Mouse (Mus musculus) NIH3T3 (cell line): Measurements from ENCODE around the gene Acbd3.

Experiments
- DNase-seq: peaks from one replicate; pipeline ENCODE4 v3.0.0-alpha.2; 2012; ENCODE audit warnings: low read depth

The Acbd3 gene

DNA sequence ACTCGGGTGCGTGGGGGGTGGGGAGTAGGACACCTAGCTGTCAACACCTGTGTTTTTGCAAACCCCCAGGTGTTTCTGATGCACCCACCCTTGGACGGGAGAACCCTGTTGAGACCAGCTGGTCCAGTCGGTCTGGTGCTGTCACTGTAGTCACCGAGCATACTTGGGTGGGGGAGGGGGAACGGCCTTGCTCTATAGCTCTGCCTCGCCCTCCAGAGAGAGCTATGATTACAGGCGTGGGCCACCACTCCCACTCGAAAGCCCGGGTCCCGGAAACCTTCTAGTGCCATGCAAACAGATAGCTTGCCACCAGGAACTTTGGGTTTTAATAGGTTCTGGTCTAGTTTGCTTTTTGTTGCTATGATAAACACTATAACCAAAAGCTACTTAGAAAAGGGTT is 36.3 kb downstream of the Acbd3 start:
- no peak for DNase-seq

DNA sequence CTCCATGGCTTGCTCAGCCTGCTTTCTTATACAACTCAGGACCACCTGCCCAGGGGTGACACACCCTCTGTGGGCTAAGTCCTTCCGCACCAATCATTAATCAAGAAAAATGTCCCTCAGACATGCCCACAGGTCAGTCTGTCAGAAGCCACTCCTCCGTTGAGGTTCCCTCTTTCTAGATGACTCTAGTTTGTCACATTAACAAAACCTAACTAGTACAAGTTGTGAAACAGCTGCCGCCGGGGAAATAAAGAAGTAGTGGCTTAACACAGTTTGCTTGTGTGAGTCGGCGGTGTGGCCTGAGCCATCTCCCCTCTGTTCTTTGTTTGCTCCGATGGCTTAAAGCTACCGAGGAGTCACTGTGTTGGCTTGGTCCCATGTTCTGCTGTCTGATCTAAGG is 36.8 kb downstream of the Acbd3 start:
- no peak for DNase-seq

DNA sequence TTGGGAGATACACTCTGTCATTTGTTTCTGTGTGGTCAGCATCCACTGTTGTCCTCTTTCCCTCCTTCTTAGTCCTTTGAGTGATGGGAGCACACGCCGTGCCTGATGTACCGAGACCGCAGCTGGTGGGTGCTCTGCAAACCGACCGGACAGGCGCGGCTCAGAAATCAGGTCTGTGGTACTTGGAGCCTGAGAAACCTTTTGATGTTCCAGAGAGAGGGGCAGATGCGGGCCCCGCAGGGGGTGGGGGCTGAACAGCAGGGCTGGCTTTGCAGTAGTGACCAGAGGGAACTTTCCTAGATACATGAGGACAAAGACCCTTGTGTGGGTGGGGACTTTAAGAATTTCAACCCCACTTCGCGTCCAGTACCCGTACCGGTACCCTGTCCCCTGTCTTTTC is 37.5 kb downstream of the Acbd3 start:
- no peak for DNase-seq

DNA sequence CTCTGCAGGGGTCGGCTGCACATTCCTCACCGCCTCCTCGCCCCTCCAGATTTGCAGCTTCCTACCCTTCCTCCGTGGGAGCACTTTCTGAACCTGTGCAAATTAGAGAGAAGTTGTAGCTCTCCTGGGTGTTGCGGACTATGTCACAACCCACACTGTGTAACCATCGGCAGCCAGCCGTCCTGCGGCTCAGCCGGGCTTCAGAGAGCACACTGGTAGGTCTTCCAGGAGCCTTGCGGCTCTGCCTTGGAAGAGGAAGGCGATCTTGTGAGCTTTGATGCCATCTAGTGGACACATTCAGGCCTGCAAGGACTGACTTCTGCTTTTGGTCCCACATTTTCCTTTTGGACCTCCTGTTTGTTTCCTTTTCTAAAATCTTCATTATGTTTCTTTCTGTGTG is 38.0 kb downstream of the Acbd3 start:
- DNase-seq, result peak; percentile 91

DNA sequence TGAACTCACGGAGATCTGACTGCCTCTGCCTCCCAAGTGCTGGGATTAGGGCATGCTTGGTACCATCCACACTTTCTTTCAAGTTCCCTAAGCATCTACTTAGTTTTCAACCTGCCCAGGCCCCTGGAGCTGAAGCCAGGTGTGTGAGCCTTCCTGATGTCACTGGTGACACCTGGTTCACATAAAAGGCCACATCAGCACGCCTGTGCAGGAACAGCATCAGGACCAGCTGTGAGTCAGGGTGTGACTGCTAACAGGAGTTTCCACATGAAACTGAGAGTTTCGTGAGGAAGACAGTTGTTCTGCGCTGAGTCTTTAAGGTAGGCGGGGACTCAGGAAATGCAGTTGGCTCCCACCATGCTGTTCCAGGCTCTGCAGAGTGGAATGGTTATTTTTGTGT is 39.5 kb downstream of the Acbd3 start:
- DNase-seq, result no peak

DNA sequence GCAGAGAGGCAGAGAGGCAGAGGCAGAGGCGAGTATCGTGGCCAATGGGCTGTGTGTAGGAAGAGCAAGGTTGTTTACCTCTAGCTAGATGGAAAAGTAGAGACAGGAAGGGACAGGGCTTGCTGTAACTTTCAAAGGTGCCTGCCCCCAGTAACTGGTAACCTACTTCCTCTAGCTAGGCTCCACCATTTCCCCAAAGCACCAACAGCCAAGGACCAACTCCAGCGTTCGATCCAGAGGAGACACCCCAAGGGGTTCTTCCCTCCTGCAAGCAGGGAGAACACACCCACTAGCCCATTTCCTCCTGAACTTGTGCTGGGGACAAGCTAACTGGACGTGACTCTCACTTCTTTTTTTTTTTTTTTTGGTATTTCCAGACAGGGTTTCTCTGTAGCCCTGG is 40.7 kb downstream of the Acbd3 start:
- DNase-seq, result no peak

DNA sequence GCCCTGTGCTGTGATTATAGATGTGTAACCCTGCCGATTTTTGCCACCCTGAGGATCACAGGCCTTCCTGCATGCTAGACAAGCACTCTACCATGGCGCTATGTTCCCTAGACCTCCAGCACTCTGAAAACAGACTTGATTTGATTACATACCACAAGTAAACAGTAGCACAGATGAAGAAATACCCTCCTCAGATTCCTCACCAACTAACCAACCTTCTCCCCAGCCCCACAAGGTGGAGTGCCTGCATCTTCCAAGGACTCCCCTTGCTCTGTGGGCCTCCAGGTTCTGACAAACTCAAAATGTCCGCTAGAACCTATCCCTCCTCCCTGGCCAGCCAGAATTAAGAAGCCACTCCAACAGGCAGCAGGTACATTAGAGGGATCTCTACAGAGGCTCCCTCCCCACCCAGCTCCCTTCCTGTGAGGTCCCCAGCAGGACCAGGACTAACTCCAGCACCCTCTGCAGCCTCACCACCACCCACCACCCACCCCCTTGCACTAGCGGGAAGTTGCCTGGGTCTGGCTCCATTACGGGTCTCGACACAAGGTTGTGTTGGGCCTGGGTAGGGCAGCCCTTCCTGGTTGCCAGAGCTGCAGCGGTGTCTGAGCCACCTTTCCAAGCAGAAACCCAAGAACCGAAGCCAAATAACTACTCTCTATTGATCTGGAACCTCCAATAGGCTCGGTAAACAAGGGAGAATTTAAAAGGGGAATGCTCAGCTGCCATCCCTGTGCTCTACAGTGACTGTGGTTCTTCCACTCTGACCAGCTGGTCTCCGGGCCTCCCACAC is 41.9 kb downstream of the Acbd3 start:
- no peak for DNase-seq

DNA sequence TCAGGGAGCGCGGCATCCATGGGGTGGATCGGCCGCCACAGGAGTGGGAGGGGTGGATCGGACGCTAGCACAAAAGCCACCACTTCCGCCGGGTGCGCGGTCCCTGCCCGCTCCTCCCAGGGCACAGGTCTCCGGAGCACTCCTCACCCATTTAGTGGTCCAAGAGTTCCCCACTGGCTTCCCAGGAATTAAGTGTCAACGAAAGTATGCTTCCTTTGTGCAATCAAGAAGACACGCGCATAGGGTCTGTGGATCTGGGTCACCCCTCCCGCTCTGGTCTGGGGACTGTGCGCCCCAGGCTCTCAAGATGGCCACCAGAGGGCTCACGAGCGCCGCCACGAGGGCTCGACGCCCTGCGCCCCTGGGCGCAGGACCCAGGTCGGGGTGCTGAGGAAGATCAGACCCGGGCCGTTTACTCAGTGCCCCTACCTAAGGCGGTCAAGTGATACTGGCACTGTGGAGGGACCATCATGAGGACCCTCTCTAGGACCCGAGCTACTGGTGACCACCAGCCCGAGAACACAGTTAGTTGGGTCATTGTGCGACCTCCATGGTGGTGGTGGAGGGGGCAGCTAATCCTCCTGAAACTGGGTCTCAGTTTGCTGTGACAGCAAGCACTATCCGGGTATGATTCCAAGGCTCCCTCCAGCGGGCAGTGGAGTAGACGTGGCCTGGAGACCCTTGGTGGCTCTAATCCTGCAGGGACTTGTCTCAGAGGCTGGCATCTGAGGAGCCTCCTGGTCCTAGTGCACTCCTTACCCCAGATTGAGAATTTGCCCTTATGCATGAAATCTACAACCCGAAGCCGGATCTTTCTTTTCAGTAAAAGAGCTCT is 42.7 kb downstream of the Acbd3 start:
- DNase-seq, result peak; percentile 89

DNA sequence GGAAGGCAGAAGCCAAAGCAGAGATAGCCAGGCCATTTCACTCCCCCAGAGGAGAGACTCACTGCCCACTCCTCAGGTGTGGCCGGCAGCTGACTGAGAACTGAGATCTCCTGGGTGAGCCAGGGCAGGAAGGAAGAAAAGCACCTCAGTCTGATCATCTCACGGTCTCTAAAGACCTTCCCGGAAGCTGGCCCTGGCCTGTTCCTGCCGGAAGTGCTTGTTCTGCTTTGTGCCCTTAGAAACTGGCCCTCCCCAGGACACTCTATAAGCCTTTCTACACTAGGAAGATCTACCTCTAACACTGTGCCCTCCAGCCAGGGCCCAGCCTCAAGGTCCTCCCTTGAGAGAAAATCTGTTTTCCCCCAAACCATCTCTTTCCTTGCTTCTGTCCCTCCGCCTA is 45.5 kb downstream of the Acbd3 start:
- no peak for DNase-seq

DNA sequence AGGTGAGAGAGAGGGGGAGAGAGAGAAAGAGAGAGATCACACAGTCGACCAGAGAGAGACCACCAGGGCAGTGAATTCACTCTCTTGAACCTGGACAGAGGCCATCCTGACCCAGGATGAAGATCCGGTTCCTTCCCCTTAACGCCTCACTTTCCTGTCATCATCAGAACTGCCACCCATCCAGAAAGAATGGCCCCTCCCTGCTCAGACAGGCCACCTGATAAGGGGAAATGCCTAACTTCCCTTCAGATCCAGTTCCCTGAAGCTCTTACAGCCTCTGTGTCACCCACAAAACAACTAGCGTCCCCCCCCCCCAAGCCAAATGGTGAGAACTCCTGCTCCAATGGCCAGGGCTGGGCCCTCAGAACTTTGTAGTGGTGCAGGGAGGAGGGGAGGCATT is 45.9 kb downstream of the Acbd3 start:
- DNase-seq, result no peak

DNA sequence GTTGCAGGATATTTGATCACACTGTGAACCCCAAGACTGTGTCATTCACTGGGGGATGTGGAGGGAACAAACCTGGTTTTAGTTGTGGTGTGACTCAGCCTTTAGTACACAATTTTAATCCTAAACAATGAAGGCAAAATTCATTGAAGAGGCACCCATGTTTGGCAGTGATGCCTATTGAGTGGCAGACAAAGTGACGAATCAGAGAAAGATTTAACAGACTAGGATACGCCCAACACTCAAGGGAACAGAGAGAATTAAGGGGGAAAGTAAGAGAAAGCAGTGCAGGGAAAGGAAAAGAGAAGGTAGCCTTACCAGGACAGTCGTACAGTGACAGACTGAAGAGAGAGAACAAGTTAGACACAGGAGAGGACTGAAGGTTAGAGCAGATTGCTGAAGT is 46.4 kb downstream of the Acbd3 start:
- peak; percentile 60 for DNase-seq

DNA sequence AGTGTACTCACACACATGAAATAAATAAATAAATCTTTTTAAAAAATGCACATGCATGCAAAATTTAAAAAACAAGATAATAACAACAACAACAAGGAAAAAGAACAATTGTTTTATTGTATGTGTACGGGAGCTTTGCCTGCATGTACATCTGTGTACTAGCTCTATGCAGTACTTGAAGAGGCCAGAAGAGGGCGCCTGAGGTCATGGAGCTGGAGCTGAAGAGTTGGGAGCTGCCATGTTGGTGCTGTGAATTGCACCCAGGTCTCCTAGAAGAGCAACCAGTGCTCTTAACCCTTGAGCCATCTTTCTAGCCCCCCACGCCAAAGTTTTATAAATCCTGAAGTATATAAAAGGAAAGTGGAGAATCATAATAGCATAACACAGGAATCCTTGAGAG is 48.8 kb downstream of the Acbd3 start:
- DNase-seq, result peak; percentile 66

DNA sequence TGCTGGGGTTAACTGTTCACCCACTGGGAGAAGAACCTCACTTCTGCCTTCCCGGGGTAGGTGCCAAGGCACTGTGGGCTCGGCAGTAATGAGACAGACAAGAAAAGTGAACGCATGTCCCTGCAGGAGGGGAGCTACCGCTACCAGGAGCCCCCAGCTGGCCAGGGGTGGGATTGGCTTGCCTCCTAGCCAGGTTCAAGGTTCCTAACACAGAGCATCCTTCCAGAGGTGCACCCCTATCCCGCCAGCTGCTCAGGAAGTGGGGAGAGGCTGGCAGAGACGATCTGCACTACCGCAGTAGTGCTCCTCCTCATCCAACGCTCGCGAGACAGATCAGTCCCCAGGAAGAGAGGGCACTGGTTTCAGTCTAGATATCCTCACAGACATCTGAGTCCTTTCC is 49.5 kb downstream of the Acbd3 start:
- no peak for DNase-seq

DNA sequence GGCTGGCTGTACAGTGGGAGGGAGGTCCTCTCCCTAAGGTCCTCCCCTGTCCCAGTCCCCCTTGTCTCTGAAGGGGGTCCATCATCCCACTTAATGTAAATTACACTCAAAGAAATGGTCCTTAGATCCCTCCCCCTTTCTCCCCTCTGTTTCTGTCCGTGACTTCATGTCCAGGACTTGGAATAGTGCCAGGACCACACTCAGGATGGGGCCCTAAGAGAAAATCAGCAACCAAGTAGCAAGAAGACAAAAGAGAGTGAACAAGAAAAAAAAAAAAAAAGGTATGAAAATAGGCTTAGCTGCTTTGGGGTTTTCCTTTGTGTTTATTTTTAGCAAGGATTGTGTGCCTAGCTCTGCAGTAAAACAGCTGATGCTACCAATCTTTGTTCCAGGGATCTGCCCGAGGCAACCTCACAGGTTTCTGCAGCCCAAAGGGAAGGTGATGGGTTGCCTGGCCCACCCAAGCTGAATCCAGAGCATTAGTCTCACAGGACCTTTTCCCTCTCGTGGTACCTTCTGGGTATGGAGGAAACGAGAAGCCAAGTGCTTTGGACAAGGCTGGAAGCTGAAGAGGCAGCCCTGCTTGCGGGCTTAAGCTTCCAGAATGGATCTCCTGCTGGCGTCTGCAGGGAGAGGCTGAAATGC is 50.1 kb downstream of the Acbd3 start:
- no peak for DNase-seq

DNA sequence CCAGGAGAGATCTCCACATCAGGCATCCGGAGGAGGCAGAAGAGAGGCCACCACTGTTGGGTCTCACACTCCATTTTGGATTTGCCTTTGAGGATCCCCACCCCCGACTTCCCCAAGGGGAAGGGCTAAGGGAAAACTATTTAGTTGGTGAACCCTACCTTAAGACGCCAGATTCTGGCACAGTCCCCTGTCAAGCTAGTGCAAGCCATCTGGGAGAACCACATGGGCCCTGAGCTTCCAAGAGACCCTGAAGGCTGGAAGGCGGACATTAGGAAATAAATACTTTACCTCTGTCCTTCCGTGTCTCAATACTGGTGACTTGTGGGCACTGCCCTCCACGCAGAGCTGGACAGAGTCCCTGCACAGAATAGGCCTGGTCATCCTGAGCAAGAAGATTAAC is 50.7 kb downstream of the Acbd3 start:
- DNase-seq, result no peak

DNA sequence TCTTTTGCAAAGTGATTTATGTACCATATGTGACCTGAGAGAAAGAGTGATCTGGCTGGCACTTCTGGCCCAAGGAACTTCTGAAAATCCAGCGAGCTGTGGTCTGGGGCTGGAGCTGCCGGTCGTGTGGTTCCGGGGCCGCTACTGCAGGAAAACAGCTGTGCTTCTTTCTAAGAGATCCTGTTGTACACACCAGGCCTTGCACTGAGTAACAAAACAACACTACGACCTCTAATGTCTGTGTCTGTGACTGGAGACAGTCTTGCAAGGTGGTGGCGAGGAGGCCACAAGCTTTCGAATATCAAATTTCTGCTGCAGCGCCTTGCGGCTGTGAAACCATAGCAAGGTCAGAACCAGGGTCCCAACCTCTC is 51.4 kb downstream of the Acbd3 start:
- DNase-seq, result no peak

DNA sequence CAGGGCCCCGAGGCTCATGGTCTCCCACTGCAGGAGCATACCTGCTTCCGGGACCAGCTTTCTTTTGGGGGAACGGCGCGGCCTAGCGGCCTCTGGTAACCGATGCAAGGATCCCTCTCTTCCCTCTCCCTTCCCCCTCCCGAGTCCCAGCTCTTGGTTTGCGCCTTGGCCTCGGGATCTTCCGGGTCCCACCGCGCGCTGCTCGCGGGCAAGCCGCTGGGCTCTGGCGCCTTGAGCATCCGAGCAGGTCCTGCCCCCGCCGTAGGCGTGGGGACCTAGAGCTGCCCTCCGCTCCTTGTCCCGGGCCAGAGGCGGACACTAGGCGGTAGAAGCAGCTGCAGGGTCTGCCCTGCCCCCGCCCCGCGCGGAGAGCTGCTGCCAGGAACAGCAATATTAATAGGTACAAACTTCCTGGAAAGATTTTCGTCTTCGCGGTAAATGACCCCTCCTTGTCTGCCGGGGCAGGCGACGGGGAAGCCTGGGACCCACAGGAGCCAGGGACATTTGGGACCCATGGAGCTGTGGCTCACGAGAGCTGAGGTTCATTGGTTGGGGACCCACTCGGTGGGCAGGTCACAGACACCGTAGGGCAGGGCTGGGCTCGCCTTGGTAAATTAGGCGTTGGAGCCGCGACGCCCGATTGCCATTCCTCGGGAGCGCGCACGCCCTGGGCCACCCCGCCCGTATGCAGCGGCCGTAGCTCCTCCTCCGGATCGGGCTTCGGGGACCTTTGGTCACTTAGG is 52.0 kb downstream of the Acbd3 start:
- DNase-seq, result peak; percentile 88

DNA sequence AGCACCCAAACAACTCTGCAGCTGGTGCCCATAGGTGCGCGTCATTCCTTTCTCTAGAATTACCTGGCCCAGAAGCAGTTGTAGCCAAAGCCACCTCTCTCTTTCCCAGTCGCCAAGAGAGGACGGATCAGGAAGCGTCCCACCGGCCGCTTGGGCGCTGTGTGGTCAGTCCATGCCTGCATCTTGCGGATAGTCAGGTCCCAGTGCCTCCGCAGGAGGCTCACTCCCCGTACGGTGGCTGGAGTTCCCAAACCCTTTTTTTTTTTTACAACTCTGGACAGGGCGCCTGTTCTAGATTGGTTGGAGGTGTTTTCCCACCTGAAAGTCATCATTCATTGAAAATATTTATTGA is 52.5 kb downstream of the Acbd3 start:
- DNase-seq, result no peak

DNA sequence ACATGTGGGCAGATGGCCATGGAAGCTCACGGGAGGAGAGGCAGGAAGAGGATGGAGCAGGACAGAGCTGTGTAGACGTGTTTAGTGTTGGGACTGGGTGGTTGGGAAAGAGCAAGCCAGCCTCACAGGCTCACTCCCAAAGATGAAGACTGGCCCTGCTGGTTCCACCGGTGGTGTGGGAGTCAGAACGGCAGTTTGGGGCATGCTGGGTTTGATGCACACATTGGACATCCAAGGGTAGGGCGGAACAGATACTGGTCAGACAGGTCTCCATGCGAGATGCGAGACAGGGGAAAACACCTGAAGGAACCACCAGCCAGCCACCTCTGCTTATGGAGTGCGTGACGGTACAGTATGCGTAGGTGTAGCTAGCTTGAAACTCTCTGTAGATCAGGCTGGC is 53.1 kb downstream of the Acbd3 start:
- DNase-seq, result no peak

DNA sequence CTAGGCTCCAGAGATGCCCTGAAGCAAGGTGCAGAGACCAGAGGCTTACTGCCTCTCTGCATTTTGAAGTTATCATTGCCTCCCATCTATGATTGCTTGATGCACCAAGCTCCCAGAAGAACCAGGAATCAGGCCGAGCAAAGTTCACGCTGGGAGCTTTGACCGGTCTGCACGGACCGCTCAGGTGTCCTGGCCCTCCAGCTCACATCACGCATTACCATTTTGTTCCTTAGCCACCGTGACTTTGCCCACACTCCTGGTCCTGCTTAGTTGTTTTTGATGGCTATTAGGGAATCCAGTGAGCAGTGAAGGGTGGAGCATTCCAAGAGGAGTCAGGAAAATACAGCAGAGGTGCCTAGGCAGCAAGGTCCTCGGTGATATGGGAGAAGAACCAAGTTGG is 54.4 kb downstream of the Acbd3 start:
- DNase-seq, result no peak

DNA sequence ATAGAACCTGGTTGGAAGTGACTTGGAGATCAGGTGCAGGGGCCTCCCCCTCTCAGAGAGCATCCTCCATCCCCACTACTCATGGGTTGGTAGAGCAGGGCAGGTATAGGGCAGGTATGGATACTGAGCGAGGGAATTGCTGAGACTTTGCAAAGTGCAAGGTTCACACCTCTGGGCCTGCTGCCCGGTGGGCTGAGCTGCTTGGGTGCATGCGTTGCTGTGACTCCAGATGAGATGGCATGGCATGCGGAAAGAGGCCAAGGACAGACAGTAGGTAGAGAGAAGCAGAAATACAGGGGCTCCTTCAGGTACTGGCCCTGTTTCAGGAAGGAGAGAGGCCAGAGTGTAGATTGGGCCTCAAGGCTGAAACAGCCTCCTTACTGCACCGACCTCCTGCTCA is 55.4 kb downstream of the Acbd3 start:
- no peak for DNase-seq

DNA sequence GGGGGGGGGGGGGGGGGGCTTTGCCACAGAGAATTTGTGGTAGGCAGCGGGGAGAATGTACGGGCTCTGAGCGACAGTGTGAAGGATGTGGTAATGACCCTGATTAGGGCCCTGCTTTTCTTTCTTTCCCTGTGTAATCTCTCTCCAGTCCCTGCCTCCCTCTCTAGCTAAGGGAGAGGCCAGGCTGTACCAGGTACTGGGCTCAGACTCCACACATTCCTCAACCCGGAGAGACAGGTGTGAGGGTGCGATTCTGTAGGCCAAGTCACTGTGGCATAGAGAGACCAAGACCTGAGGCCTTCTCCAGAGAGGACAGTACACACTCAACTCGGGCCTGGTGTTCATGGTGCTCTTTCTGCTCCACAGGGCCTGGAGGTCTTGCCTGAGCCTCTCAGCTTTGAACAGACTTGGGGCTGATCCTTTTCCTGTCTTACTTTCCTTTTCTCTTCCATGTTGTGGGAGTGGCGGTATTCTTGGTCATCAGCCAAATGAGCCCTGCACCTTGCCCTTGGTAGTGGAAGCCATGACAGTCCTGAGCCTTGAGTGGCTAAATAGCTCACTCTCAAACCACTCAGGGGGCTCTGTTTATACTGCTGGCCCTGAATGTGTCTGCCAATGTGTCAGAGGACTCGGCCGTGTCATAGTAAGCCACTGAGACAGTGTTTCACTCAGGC is 57.2 kb downstream of the Acbd3 start:
- DNase-seq, result peak; percentile 41
